Mouse (Mus musculus): ENCODE measurements around the gene Nrcam. TPM values are rescaled to one million over a fixed set of nuclear protein-coding genes. Genes with fewer than 3 reads are reported as not detected.

Gene Nrcam
- polyA plus RNA-seq, 1 experiment from 2014 or later: 133 TPM

- no peak overlapping the region for H3K4me2 ChIP-seq
- 0 out of 2 replicates have a peak, but pooled peaks cover 3% of the 10 kb centered on the region for H3K4me1 ChIP-seq (replicated peaks)
- no peak overlapping the region for H3K4me3 ChIP-seq
- no peak for ATAC-seq (ENCODE audit: low FRiP score)
- WGBS: 58% methylated on average over 11 of the region's 11 CpGs
- peaks cover 26% of the 10 kb centered on the region for H3K36me3 ChIP-seq
- no peaks in the 10 kb centered on the region for H3K27me3 ChIP-seq
- H3K9ac ChIP-seq: no peak overlapping the region
- H3K9me3 ChIP-seq: no peaks in the 10 kb centered on the region
- H3K27ac ChIP-seq: peak overlapping the region; percentile 52; the same call in 1 of the 2 replicates
Observed at GRCm38 (mm10) chr12:44602269-44602957, 273.7 kb downstream of the Nrcam start.

- Histone ChIP-seq H3K4me2 (no peak overlapping the region), H3K4me1 (replicated peaks) (0 out of 2 replicates have a peak, but pooled peaks cover 3% of the 10 kb centered on the region), H3K9ac (no peak overlapping the region), H3K4me3 (no peak overlapping the region), H3K9me3 (no peaks in the 10 kb centered on the region), H3K27ac (no peak overlapping the region), H3K36me3 (peaks cover 23% of the 10 kb centered on the region), H3K27me3 (no peaks in the 10 kb centered on the region)
- 82% methylated on average over 5 of the region's 5 CpGs for WGBS
- ATAC-seq (ENCODE audit: low FRiP score): no peak
Observed at GRCm38 (mm10) chr12:44602958-44603331, 274.3 kb downstream of the Nrcam start.

DNA sequence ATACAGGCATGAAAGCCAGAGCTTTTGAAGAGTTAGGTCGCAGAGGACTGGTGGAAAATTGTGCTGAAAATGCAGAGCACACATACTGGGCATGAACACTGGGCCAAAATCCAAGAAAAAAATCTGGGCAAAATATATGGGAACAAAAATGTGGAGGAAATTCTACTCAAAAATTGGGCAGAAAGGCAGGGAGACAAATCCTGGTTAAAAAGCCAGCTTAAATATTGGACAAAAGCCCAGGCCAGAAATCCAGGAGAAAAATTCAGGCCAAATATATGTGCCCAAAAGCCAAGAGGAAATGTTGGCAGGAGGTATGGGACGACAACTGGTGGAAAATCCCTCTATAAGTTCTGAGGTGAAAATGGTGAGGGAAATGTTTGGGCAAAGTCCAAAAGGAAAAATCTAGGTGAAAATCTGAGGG is 288.3 kb downstream of the Nrcam start:
- H3K9ac ChIP-seq: no peak overlapping the region
- no peak overlapping the region for H3K27ac ChIP-seq
- no peak overlapping the region for H3K4me3 ChIP-seq
- no peaks in the 10 kb centered on the region for H3K4me1 ChIP-seq (replicated peaks)
- no peak overlapping the region for H3K4me2 ChIP-seq
- H3K9me3 ChIP-seq: no peaks in the 10 kb centered on the region
- H3K27me3 ChIP-seq: no peaks in the 10 kb centered on the region
- WGBS: 76% methylated on average over 2 of the region's 2 CpGs
- no peak for ATAC-seq (ENCODE audit: low FRiP score)
- H3K36me3 ChIP-seq: no peaks in the 10 kb centered on the region

GRCm38 (mm10) chr12:44617488-44617887 is 288.8 kb downstream of the Nrcam start:
- ATAC-seq (ENCODE audit: low FRiP score): no peak
- WGBS: 87% methylated on average over 1 of the region's 1 CpGs
- Histone ChIP-seq H3K27me3 (no peaks in the 10 kb centered on the region), H3K9me3 (no peaks in the 10 kb centered on the region), H3K4me1 (replicated peaks) (no peaks in the 10 kb centered on the region), H3K4me2 (no peak overlapping the region), H3K4me3 (no peak overlapping the region), H3K36me3 (no peaks in the 10 kb centered on the region), H3K9ac (no peak overlapping the region), H3K27ac (no peak overlapping the region)

- H3K4me3 ChIP-seq: no peak overlapping the region
- ATAC-seq (ENCODE audit: low FRiP score): no peak
Observed at GRCm38 (mm10) chr12:44639341-44639921, 310.7 kb downstream of the Nrcam start.

GRCm38 (mm10) chr12:44640579-44640978 is 311.9 kb downstream of the Nrcam start:
- Histone ChIP-seq H3K36me3 (no peaks in the 10 kb centered on the region), H3K4me3 (no peak overlapping the region), H3K27me3 (no peaks in the 10 kb centered on the region), H3K4me2 (no peak overlapping the region), H3K9ac (no peak overlapping the region), H3K9me3 (no peaks in the 10 kb centered on the region), H3K27ac (no peak overlapping the region), H3K4me1 (replicated peaks) (no peaks in the 10 kb centered on the region)
- 11% methylated on average over 1 of the region's 1 CpGs for whole genome bisulfite sequencing
- no peak for ATAC-seq (ENCODE audit: low FRiP score)

More at GRCm38 (mm10) chr12:44639341-44639921, 310.7 kb downstream of the Nrcam start:
- Histone ChIP-seq H3K9ac (no peak overlapping the region), H3K36me3 (no peaks in the 10 kb centered on the region), H3K27me3 (no peaks in the 10 kb centered on the region), H3K4me1 (replicated peaks) (no peaks in the 10 kb centered on the region), H3K4me2 (no peak overlapping the region), H3K9me3 (no peaks in the 10 kb centered on the region), H3K27ac (no peak overlapping the region)

Other genes with a start within 250 kb of the Nrcam start
- gene Dnajb9, start 118.6 kb upstream of the Nrcam start, polyA plus RNA-seq (2015; fragmentation: Nextera tagmentation; extraction: Ambion mirVana): 32.3 and 36.4 TPM in 2 replicates
- gene Pnpla8, start 107.5 kb upstream of the Nrcam start, polyA plus RNA-seq (2015; fragmentation: Nextera tagmentation; extraction: Ambion mirVana): 137 and 141 TPM in 2 replicates